Mouse (Mus musculus): Measurements from ENCODE around the gene Arf3.

DNA sequence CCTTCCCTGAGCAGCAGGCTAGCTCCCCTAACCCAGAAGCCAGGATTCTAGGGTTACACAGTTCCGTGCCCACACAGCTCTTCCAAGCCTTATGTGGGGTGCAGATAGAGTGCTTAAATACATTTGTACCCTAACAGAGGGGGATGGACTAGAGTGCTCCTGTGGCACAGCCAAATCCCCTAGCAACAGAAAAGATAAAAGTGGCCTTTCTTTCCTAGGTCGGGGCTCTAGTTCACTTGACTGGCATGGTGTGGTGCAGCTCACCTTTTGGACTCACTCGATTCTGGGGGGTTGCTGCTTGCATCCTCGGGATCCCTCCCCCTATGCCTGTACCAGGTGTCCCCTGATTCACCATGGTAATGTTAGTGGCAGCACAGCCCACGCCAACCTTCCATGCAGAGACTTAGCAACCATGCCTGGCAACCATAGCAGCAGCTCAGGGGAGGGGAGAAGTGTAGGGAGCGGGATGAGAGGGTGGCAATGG is 45.7 kb upstream of the Arf3 start:
- TF ChIP-seq CTCF (IDR thresholded peaks at IDR 0.05; ENCODE audit: low read depth) = no peak
- TF ChIP-seq EP300 (IDR thresholded peaks at IDR 0.05; ENCODE audit: low read depth) = no peak
